In genomic region chr17:4993497-4993839, GRCm38 (mm10) we compare ENCODE assay signal across 7 mouse cellular contexts. TPM values are rescaled to one million over a fixed set of nuclear protein-coding genes. Genes with fewer than 3 reads are reported as not detected.
DNase-seq lines count a peak whose midpoint lies in the region; ATAC-seq lines count a peak whose summit lies in the region.

No protein-coding gene starts in this region.

- peak overlapping the region; percentile 85 for H3K4me2 ChIP-seq in neural tube, embryonic 11.5 days (ENCODE audit: low read depth)
- peak overlapping the region; percentile 67 for H3K4me2 ChIP-seq in forebrain, embryonic 11.5 days (ENCODE audit: low read depth, low read length, severe bottlenecking)
- peak overlapping the region; percentile 74 for H3K4me2 ChIP-seq in liver, embryonic 11.5 days
- peak overlapping the region; percentile 61 for H3K4me2 ChIP-seq in stomach, embryonic 16.5 days (ENCODE audit: low read depth, low read length)

- peak; percentile 14 for DNase-seq in neural tube, embryonic 11.5 days (ENCODE audit: low spot score)
- DNase-seq in neural tube, embryonic 10.5 days (ENCODE audit: extremely low spot score, low spot score), result no peak
- DNase-seq in forebrain, embryonic 11.5 days (ENCODE audit: low spot score), result no peak
- DNase-seq in liver, embryonic 11.5 days (ENCODE audit: low spot score), result no peak

- no peak for ATAC-seq in neural tube, embryonic 11.5 days (ENCODE audit: insufficient read depth, low FRiP score, low TSS enrichment)
- ATAC-seq in forebrain, embryonic 11.5 days (replicated peaks; ENCODE audit: low FRiP score), result no peak
- no peak for ATAC-seq in liver, embryonic 11.5 days (replicated peaks; ENCODE audit: low FRiP score)
- ATAC-seq in stomach, embryonic 16.5 days (ENCODE audit: insufficient read depth, low FRiP score), result no peak
- no peak for ATAC-seq in erythroid progenitor cell, adult 5-6 weeks (replicated peaks; ENCODE audit: low FRiP score, poor library complexity, severe bottlenecking)
- no peak for ATAC-seq in cerebellum, adult (ENCODE audit: insufficient number of reproducible peaks, low FRiP score, low TSS enrichment)

- no peaks in the 10 kb centered on the region for H3K9me3 ChIP-seq in neural tube, embryonic 11.5 days (ENCODE audit: control insufficient read depth, low read length)
- no peaks in the 10 kb centered on the region for H3K9me3 ChIP-seq in forebrain, embryonic 11.5 days (ENCODE audit: control insufficient read depth, low read length)
- no peaks in the 10 kb centered on the region for H3K9me3 ChIP-seq in liver, embryonic 11.5 days (ENCODE audit: control insufficient read depth, low read length)
- no peaks in the 10 kb centered on the region for H3K9me3 ChIP-seq in stomach, embryonic 16.5 days (replicated peaks; ENCODE audit: control insufficient read depth, low read length)

- H3K9ac ChIP-seq in neural tube, embryonic 11.5 days (ENCODE audit: low read length), result peak overlapping the region; percentile 100
- peak overlapping the region; percentile 100 for H3K9ac ChIP-seq in forebrain, embryonic 11.5 days (ENCODE audit: low read length)
- peak overlapping the region; percentile 99 for H3K9ac ChIP-seq in liver, embryonic 11.5 days (ENCODE audit: low read depth, low read length)
- peak overlapping the region; percentile 100 for H3K9ac ChIP-seq in stomach, embryonic 16.5 days (ENCODE audit: low read length)

- H3K27me3 ChIP-seq in neural tube, embryonic 11.5 days (ENCODE audit: control insufficient read depth, insufficient read depth, low read length), result no peaks in the 10 kb centered on the region
- H3K27me3 ChIP-seq in forebrain, embryonic 11.5 days (ENCODE audit: control insufficient read depth, insufficient read depth, low read length), result peaks cover 4% of the 10 kb centered on the region
- H3K27me3 ChIP-seq in liver, embryonic 11.5 days (replicated peaks; ENCODE audit: control insufficient read depth, insufficient read depth, low read length), result no peaks in the 10 kb centered on the region
- H3K27me3 ChIP-seq in stomach, embryonic 16.5 days (ENCODE audit: control insufficient read depth, insufficient read depth, low read length), result no peaks in the 10 kb centered on the region

- 11% methylated on average over 9 of the region's 9 CpGs for WGBS in neural tube, embryonic 11.5 days
- WGBS in forebrain, embryonic 11.5 days, result 13% methylated on average over 9 of the region's 9 CpGs
- WGBS in liver, embryonic 11.5 days, result 13% methylated on average over 9 of the region's 9 CpGs
- 3% methylated on average over 9 of the region's 9 CpGs for WGBS in stomach, embryonic 16.5 days

- H3K36me3 ChIP-seq in neural tube, embryonic 11.5 days (ENCODE audit: control insufficient read depth, insufficient read depth, low read length), result no peaks in the 10 kb centered on the region
- no peaks in the 10 kb centered on the region for H3K36me3 ChIP-seq in forebrain, embryonic 11.5 days (ENCODE audit: control insufficient read depth, insufficient read depth, low read length)
- H3K36me3 ChIP-seq in liver, embryonic 11.5 days (ENCODE audit: control insufficient read depth, insufficient read depth, low read length), result no peaks in the 10 kb centered on the region
- no peaks in the 10 kb centered on the region for H3K36me3 ChIP-seq in stomach, embryonic 16.5 days (ENCODE audit: control insufficient read depth, insufficient read depth, low read length)

- H3K4me3 ChIP-seq in neural tube, embryonic 11.5 days (ENCODE audit: low read depth, low read length), result peak overlapping the region; percentile 97
- H3K4me3 ChIP-seq in forebrain, embryonic 11.5 days (ENCODE audit: low read depth, low read length), result peak overlapping the region; percentile 98
- peak overlapping the region; percentile 97 for H3K4me3 ChIP-seq in liver, embryonic 11.5 days (ENCODE audit: low read depth, low read length)
- H3K4me3 ChIP-seq in stomach, embryonic 16.5 days (replicated peaks; ENCODE audit: low read length), result peak overlapping the region; percentile 95

- peaks cover 8% of the 10 kb centered on the region; the same call in 1 of the 2 replicates for H3K4me1 ChIP-seq in neural tube, embryonic 11.5 days (ENCODE audit: control insufficient read depth, insufficient read depth, low read length)
- H3K4me1 ChIP-seq in forebrain, embryonic 11.5 days (replicated peaks; ENCODE audit: control insufficient read depth, insufficient read depth, low read length), result peaks cover 8% of the 10 kb centered on the region; the same call in 1 of the 2 replicates
- H3K4me1 ChIP-seq in liver, embryonic 11.5 days (replicated peaks; ENCODE audit: control insufficient read depth, insufficient read depth, low read length), result peaks cover 8% of the 10 kb centered on the region
- peaks cover 14% of the 10 kb centered on the region; the same call in 1 of the 2 replicates for H3K4me1 ChIP-seq in stomach, embryonic 16.5 days (ENCODE audit: control insufficient read depth, insufficient read depth, low read length)

- peak overlapping the region; percentile 99 for H3K27ac ChIP-seq in neural tube, embryonic 11.5 days (ENCODE audit: low read depth, low read length)
- H3K27ac ChIP-seq in forebrain, embryonic 11.5 days (ENCODE audit: low read depth, low read length), result peak overlapping the region; percentile 100
- H3K27ac ChIP-seq in liver, embryonic 11.5 days (ENCODE audit: low read depth, low read length), result peak overlapping the region; percentile 99
- H3K27ac ChIP-seq in stomach, embryonic 16.5 days (ENCODE audit: low read length), result peak overlapping the region; percentile 100

RNA-seq across cellular contexts. Expression of gene Arid1b, which starts 0.7 kb away (rescaled TPM):
- 14.3 and 15.3 TPM in 2 replicates for polyA plus RNA-seq in neural tube, embryonic 11.5 days (2014; fragmentation: Nextera tagmentation; extraction: Ambion mirVana)
- 15.5 and 16.3 TPM in 2 replicates for polyA plus RNA-seq in forebrain, embryonic 11.5 days (2014; fragmentation: Nextera tagmentation; extraction: Ambion mirVana)
- polyA plus RNA-seq in liver, embryonic 11.5 days (2014; fragmentation: Nextera tagmentation; extraction: Ambion mirVana), result 8.1 and 9.1 TPM in 2 replicates
- 9.9 and 10.5 TPM in 2 replicates for polyA plus RNA-seq in stomach, embryonic 16.5 days (2015; fragmentation: Nextera tagmentation; extraction: Ambion mirVana)
- 10.1 and 17.2 TPM in 2 replicates for total RNA-seq in erythroid progenitor cell, adult 5-6 weeks (2015; ENCODE audit: low replicate concordance)
- total RNA-seq in erythroid progenitor cell, adult 5-6 weeks (2017; ENCODE audit: low replicate concordance), result 7.2 and 13.3 TPM in 2 replicates
